In the genomic region with DNA sequence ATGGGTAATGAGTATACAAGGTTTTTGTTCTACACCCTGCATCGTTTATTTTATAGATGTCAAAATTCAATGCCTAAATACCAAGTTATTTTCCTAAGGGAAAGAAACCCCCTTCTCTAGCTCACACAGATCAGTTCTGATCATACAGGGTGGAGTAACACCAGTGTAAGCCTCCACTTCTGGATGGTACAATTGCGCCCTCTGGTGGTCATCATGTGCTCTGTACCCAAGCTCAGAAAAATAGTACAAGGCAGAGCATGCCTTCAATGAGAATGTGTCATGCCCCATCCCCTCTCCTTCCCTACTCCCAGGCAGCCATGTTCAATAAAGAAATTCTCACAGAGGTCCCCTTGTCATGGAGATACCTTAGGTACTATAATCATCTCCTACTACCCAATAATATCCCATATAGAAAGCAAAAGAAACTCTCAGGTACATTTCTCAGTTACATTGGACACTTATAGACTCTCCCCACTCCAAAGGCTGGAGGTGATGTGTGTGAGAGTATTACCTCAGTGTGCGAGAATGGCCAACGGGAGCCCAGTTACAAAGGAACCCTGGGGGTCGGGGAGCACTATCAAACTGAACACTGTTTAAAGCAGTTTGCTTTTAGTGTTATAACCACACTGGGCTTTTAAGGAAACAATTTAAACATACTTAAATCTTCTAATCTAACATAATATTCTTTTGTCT, we compare ENCODE assay signal across 9 mouse cellular contexts. TPM values are rescaled to one million over a fixed set of nuclear protein-coding genes. Genes with fewer than 3 reads are reported as not detected.
DNase-seq lines count a peak whose midpoint lies in the region; TF ChIP-seq lines count a peak whose summit lies in the region.
"Had no signal": no experiment of that assay in that cellular context is flagged by ENCODE, and none has a peak within 500 bp of the region (broad histone marks: within the 10 kb centered on the region; RNA-seq: fewer than 3 reads in every experiment).

No protein-coding gene starts in this region.

- H3K4me3 ChIP-seq in C2C12 (ENCODE audit: insufficient read depth, poor library complexity, severe bottlenecking): no peak overlapping the region
- no peak overlapping the region for H3K4me3 ChIP-seq in midbrain, embryonic 10.5 days
- no peak overlapping the region for H3K4me3 ChIP-seq in spleen, adult 2 months (ENCODE audit: extremely low read depth, insufficient read depth, insufficient read length)
- H3K4me3 ChIP-seq: erythroblast, embryonic 14.5 days had no signal

- DNase-seq in adrenal gland, adult 2 months: peak; percentile 64
- peak; percentile 77 for DNase-seq in embryo, embryonic 9.5 days (ENCODE audit: extremely low spot score)
- DNase-seq in gastrocnemius, postnatal 36 days: peak; percentile 29 to 60
- DNase-seq in kidney, adult 11 months: peak; percentile 16
- DNase-seq in left cerebral cortex, postnatal 25 days (ENCODE audit: low spot score in 2 of 2): peak; percentile 79 to 82
- DNase-seq in midbrain, embryonic 10.5 days (ENCODE audit: low spot score): peak; percentile 76
- peak; percentile 47 to 54 for DNase-seq in spleen, adult 2 months (ENCODE audit: low read depth in 1 of 2, low spot score in 2 of 2)

- TF ChIP-seq CTCF in C2C12 (IDR thresholded peaks at IDR 0.05; ENCODE audit: control insufficient read depth, insufficient read depth, insufficient read length): peak; percentile 71
- TF ChIP-seq CTCF in spleen, adult 2 months (IDR thresholded peaks at IDR 0.05; ENCODE audit: extremely low read depth, insufficient read depth, insufficient read length, insufficient replicate concordance): peak; percentile 68; the same call in 1 of the 2 replicates

- 30% methylated on average over 5 of the region's 5 CpGs for WGBS in midbrain, embryonic 10.5 days
- WGBS in spleen, adult 2 months: 38% methylated on average over 5 of the region's 5 CpGs

- no peaks in the 10 kb centered on the region for H3K4me1 ChIP-seq in midbrain, embryonic 10.5 days
- H3K4me1 ChIP-seq in spleen, adult 2 months (ENCODE audit: control insufficient read depth, insufficient read depth, insufficient read length): no peaks in the 10 kb centered on the region

- no peaks in the 10 kb centered on the region for H3K27me3 ChIP-seq in C2C12 (ENCODE audit: control insufficient read depth, insufficient read depth, insufficient read length)
- H3K27me3 ChIP-seq in midbrain, embryonic 10.5 days (ENCODE audit: low read depth, poor library complexity, severe bottlenecking): no peaks in the 10 kb centered on the region
- H3K27me3 ChIP-seq in spleen, adult 2 months (ENCODE audit: control insufficient read depth, insufficient read depth, low read length): no peaks in the 10 kb centered on the region

- no peaks in the 10 kb centered on the region for H3K9me3 ChIP-seq in midbrain, embryonic 10.5 days (replicated peaks)

- no peak overlapping the region for H3K27ac ChIP-seq in midbrain, embryonic 10.5 days (replicated peaks)
- H3K27ac ChIP-seq in spleen, adult 2 months (ENCODE audit: insufficient read depth, low read length): no peak overlapping the region

- H3K79me2 ChIP-seq in C2C12 (ENCODE audit: control insufficient read depth, insufficient read depth): no peaks in the 10 kb centered on the region

- TF ChIP-seq POLR2A in spleen, adult 2 months (IDR thresholded peaks at IDR 0.05; ENCODE audit: low read depth, low read length): no peak

- no peaks in the 10 kb centered on the region for H3K79me3 ChIP-seq in C2C12 (ENCODE audit: low read depth)

- H3K36me3 ChIP-seq in C2C12 (ENCODE audit: control insufficient read depth, insufficient read depth): no peaks in the 10 kb centered on the region
- H3K36me3 ChIP-seq in midbrain, embryonic 10.5 days: no peaks in the 10 kb centered on the region
- H3K36me3 ChIP-seq in spleen, adult 2 months (ENCODE audit: control insufficient read depth, insufficient read depth, low read length): no peaks in the 10 kb centered on the region

- intact Hi-C loops in gastrocnemius, postnatal 36 days (cut with DNase I): loop anchor here (1.0 to 5.0 kb wide), 4 partner anchors 141 to 377 kb away; a partner anchor contains a TSS
- intact Hi-C loops in left cerebral cortex, postnatal 25 days (cut with DNase I): loop anchor here (1.0 to 5.0 kb wide), 3 partner anchors 141 to 377 kb away; a partner anchor contains a TSS

- no peak overlapping the region for H3ac ChIP-seq in C2C12 (ENCODE audit: control insufficient read depth, insufficient read length, low read depth)

TF ChIP-seq in C2C12, 6 proteins besides CTCF, POLR2A, EP300 and RAD21:
- peak; percentile 37 for TF ChIP-seq MAX (IDR thresholded peaks at IDR 0.05)
- TF ChIP-seq MYOD1 (IDR thresholded peaks at IDR 0.05; ENCODE audit: control insufficient read depth, insufficient read length, low read depth): no peak

RNA-seq across cellular contexts. Expression of a gene that starts 47.2 kb away (rescaled TPM):
- polyA plus RNA-seq in C2C12 (2012; fragmentation: generic; extraction: Trizol): 97.7 TPM
- total RNA-seq in adrenal gland, adult 2 months (2021): 100 to 1,000 TPM; 112 to 132 TPM
- 3.4 and 3.8 TPM in 2 replicates for polyA plus RNA-seq in adrenal gland, adult 2 months (2012; rRNA removed)
- 10 to 100 TPM; 43.2 to 54.1 TPM for total RNA-seq in gastrocnemius, postnatal 36 days (2021)
- 100 to 1,000 TPM; 122 to 129 TPM for total RNA-seq in left cerebral cortex, postnatal 25 days (2021)
- polyA plus RNA-seq in midbrain, embryonic 10.5 days (2016; fragmentation: Nextera tagmentation; extraction: Ambion mirVana): 532 and 579 TPM in 2 replicates
- polyA plus RNA-seq in spleen, adult 2 months (2012; rRNA removed): 5.4 and 7.2 TPM in 2 replicates

Comparison
In these comparisons a context has a peak if more than half of its experiments do, and no peak if none do; other contexts are left out.
1. DNase-seq: peak in every context shown above with its lines; median percentile 80 in left cerebral cortex, postnatal 25 days; 77 in embryo, embryonic 9.5 days; 76 in midbrain, embryonic 10.5 days; 64 in adrenal gland, adult 2 months; 50 in spleen, adult 2 months; 44 in gastrocnemius, postnatal 36 days; 16 in kidney, adult 11 months.
2. RNA of a gene that starts 47.2 kb away (polyA plus RNA-seq): 532 to 579 TPM in midbrain, embryonic 10.5 days and 97.7 TPM in C2C12 (single experiment); 5.4 to 7.2 TPM in spleen, adult 2 months and 3.4 to 3.8 TPM in adrenal gland, adult 2 months; every median in the first group is over 10 times any median in the second.